39 mouse cellular contexts compared by ENCODE assay signal in genomic region chr16:26951601-26952000, GRCm38 (mm10). TPM values are rescaled to one million over a fixed set of nuclear protein-coding genes. Genes with fewer than 3 reads are reported as not detected.
"Had no signal": no experiment of that assay in that cellular context is flagged by ENCODE, and none has a peak within 500 bp of the region (broad histone marks: within the 10 kb centered on the region; RNA-seq: fewer than 3 reads in every experiment).

No protein-coding gene starts in this region.

- H3K4me3 ChIP-seq: heart, embryonic 12.5 days; heart, embryonic 13.5 days; heart, embryonic 15.5 days; hindbrain, embryonic 10.5 days; hindbrain, embryonic 12.5 days; hindbrain, embryonic 13.5 days; hindbrain, embryonic 15.5 days; intestine, embryonic 15.5 days; kidney, embryonic 15.5 days; layer of hippocampus, adult 2 months; left cerebral cortex, adult 2 months had no signal

- ATAC-seq: hindbrain, embryonic 16.5 days; hindbrain, postnatal 0 days; inflammation-experienced regulatory T-cells, adult 6 months; intestine, embryonic 15.5 days; intestine, embryonic 16.5 days; intestine, postnatal 0 days had no signal

- H3K4me2 ChIP-seq: heart, embryonic 12.5 days; heart, embryonic 13.5 days; heart, embryonic 15.5 days; hindbrain, embryonic 12.5 days; hindbrain, embryonic 13.5 days; hindbrain, embryonic 14.5 days; hindbrain, embryonic 15.5 days; intestine, embryonic 15.5 days; kidney, embryonic 15.5 days had no signal

- H3K9ac ChIP-seq: heart, embryonic 12.5 days; heart, embryonic 13.5 days; heart, embryonic 15.5 days; hindbrain, embryonic 12.5 days; hindbrain, embryonic 13.5 days; hindbrain, embryonic 14.5 days; hindbrain, embryonic 15.5 days; intestine, embryonic 15.5 days; kidney, embryonic 15.5 days had no signal

- H3K27me3 ChIP-seq: heart, embryonic 12.5 days; heart, embryonic 13.5 days; heart, embryonic 15.5 days; hindbrain, embryonic 12.5 days; hindbrain, embryonic 13.5 days; hindbrain, embryonic 15.5 days; intestine, embryonic 15.5 days; kidney, embryonic 15.5 days had no signal

- H3K36me3 ChIP-seq: heart, embryonic 12.5 days; heart, embryonic 13.5 days; heart, embryonic 15.5 days; hindbrain, embryonic 10.5 days; hindbrain, embryonic 12.5 days; hindbrain, embryonic 13.5 days; hindbrain, embryonic 15.5 days; intestine, embryonic 15.5 days; kidney, embryonic 15.5 days had no signal

- H3K27ac ChIP-seq: heart, embryonic 13.5 days; heart, embryonic 15.5 days; hindbrain, embryonic 10.5 days; hindbrain, embryonic 12.5 days; hindbrain, embryonic 13.5 days; hindbrain, embryonic 14.5 days; hindbrain, embryonic 15.5 days; hindbrain, postnatal 0 days; intestine, embryonic 15.5 days; kidney, embryonic 15.5 days; kidney, postnatal 0 days; layer of hippocampus, adult 2 months; left cerebral cortex, adult 2 months had no signal

- DNase-seq: heart, postnatal 10 days; heart, postnatal 36 days; heart, postnatal 4 days; kidney, adult 11 months; kidney, adult 18-20 months; kidney, adult 2 months; kidney, adult 8-10 months; kidney, adult 9 months; kidney, postnatal 10 days; kidney, postnatal 14 days; kidney, postnatal 25 days; kidney, postnatal 36 days; kidney, postnatal 4 days; layer of hippocampus, adult 9-11 months; layer of hippocampus, postnatal 36 days had no signal

- H3K9me3 ChIP-seq: heart, embryonic 12.5 days; heart, embryonic 13.5 days; heart, embryonic 15.5 days; hindbrain, embryonic 10.5 days; hindbrain, embryonic 12.5 days; hindbrain, embryonic 13.5 days; hindbrain, embryonic 15.5 days; intestine, embryonic 15.5 days; kidney, embryonic 15.5 days had no signal

- H3K4me1 ChIP-seq: heart, embryonic 12.5 days; heart, embryonic 13.5 days; heart, embryonic 15.5 days; hindbrain, embryonic 10.5 days; hindbrain, embryonic 12.5 days; hindbrain, embryonic 13.5 days; hindbrain, embryonic 15.5 days; intestine, embryonic 15.5 days; kidney, embryonic 15.5 days had no signal

RNA-seq across cellular contexts. Expression of gene Gmnc, which starts 39.9 kb away (rescaled TPM):
- total RNA-seq: heart, postnatal 10 days; heart, postnatal 4 days; hematopoietic stem cell, adult 5-6 weeks had no signal
- polyA plus RNA-seq: heart, embryonic 12.5 days; heart, embryonic 13.5 days; heart, embryonic 14.5 days; heart, embryonic 15.5 days; heart, postnatal 0 days; inflammation-experienced regulatory T-cells, adult 6 months; intestine, embryonic 14.5 days; intestine, embryonic 16.5 days; intestine, postnatal 0 days; kidney, embryonic 15.5 days; kidney, embryonic 16.5 days; large intestine, adult 2 months had no signal
